Mouse (Mus musculus) testis, adult 2 months (tissue): ENCODE data around the gene Alppl2.

Source experiments
- CTCF ChIP-seq: fragments of 200-500 bp; IDR thresholded peaks from 2 replicates; pipeline ENCODE4 v1.5.1; 2012; ENCODE audit warnings: low read depth, mild to moderate bottlenecking, inconsistent platforms, low read length, moderate library complexity; ENCODE audit not compliant: control insufficient read depth, insufficient read depth, insufficient replicate concordance
- POLR2A ChIP-seq: fragments of 200-500 bp; IDR thresholded peaks from 2 replicates; pipeline ENCODE4 v1.6.1; 2012; ENCODE audit warnings: low read depth, mild to moderate bottlenecking, inconsistent platforms, low read length, moderate library complexity; ENCODE audit not compliant: control insufficient read depth

- TF ChIP-seq CTCF (no peak), POLR2A (no peak)
Measured at GRCm38 (mm10) chr1:87089828-87090227, at the start of gene Alppl2.
